Mouse (Mus musculus) limb, embryonic 14.5 days (tissue): ENCODE measurements at regions not wholly inside any gene's neighbourhood (a gene's known extent, or its start where the extent isn't known, plus 50 kb on each side); places are given as distances from the start of the nearest gene placed in this dataset.

ENCODE experiments used
- ATAC-seq: fragments of 200-750 bp; cut with Nextera tagmentation; 2 replicates; pipeline ENCODE4 v1.8.0; 2017; ENCODE audit warnings: low read depth, moderate number of reproducible peaks, moderate TSS enrichment; ENCODE audit not compliant: low FRiP score
- DNase-seq: peaks from one replicate; pipeline ENCODE4 v3.0.0-alpha.2; 2015; ENCODE audit warnings: low spot score
- H3K27ac ChIP-seq: fragments of 300-500 bp; sonication (generic); replicated peaks from 2 replicates; pipeline ENCODE4 v1.5.1; 2014; ENCODE audit warnings: low read depth, mild to moderate bottlenecking, low read length, moderate library complexity, mixed read lengths
- H3K27me3 ChIP-seq: fragments of 300-500 bp; sonication (generic); 2 replicates; pipeline ENCODE4 v1.6.1; 2014; ENCODE audit warnings: low read length, mixed read lengths; ENCODE audit not compliant: control insufficient read depth, insufficient read depth
- H3K36me3 ChIP-seq: fragments of 300-500 bp; sonication (generic); 2 replicates; pipeline ENCODE4 v1.6.1; 2014; ENCODE audit warnings: mild to moderate bottlenecking, low read length, moderate library complexity, mixed read lengths; ENCODE audit not compliant: control insufficient read depth, insufficient read depth
- H3K4me1 ChIP-seq: fragments of 300-500 bp; sonication (generic); 2 replicates; pipeline ENCODE4 v1.6.1; 2014; ENCODE audit warnings: antibody characterized with exemption, low read length, mixed read lengths; ENCODE audit not compliant: control insufficient read depth, insufficient read depth
- H3K4me2 ChIP-seq: fragments of 300-500 bp; sonication (generic); replicated peaks from 2 replicates; pipeline ENCODE4 v1.6.1; 2014; ENCODE audit warnings: low read depth, mild to moderate bottlenecking, low read length, moderate library complexity; ENCODE audit not compliant: severe bottlenecking
- H3K4me3 ChIP-seq: fragments of 300-500 bp; sonication (generic); replicated peaks from 2 replicates; pipeline ENCODE4 v1.5.1; 2014; ENCODE audit warnings: low read length
- H3K9ac ChIP-seq: fragments of 300-500 bp; sonication (generic); 2 replicates; pipeline ENCODE4 v1.6.1; 2014; ENCODE audit warnings: mild to moderate bottlenecking, low read depth, low read length, moderate library complexity; ENCODE audit not compliant: severe bottlenecking
- H3K9me3 ChIP-seq: fragments of 300-500 bp; sonication (generic); 2 replicates; pipeline ENCODE4 v1.6.1; 2016; ENCODE audit warnings: low read length; ENCODE audit not compliant: control insufficient read depth
- POLR2A ChIP-seq: fragments of 200-500 bp; IDR thresholded peaks from 2 replicates; pipeline ENCODE4 v1.8.0; 2012; ENCODE audit warnings: inconsistent platforms, mild to moderate bottlenecking, moderate library complexity, borderline replicate concordance; ENCODE audit not compliant: insufficient read depth, insufficient read length; ENCODE audit errors: extremely low read depth
- WGBS: fragments of 180-500 bp; shearing (Covaris S2); extraction: QIAGEN DNeasy Blood & Tissue Kit; methylation state at CpG from one replicate; pipeline ENCODE4 v1.1.7; 2014; 5-methylcytosine and 5-hydroxymethylcytosine counted together

DNA sequence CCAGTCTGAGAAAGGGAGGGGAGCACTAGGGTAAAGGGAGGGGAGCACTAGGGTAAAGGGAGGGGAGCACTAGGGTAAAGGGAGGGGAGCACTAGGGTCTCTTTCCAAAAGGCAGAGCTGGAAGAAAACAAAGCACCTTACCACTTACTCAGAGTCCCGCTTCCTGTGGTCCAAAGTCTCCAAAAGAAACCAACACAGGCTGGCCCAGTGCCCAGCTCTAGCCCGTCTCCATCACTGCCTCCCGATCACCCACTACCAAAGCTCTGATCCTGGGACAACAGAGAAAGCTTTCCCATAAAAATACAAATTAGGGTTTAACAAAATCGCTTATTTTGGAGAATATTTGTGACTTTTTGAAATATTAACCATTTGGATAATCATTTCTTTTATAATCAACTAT, 188.4 kb upstream of the Ppp2r2d start:
- H3K27ac ChIP-seq: no peak overlapping the region
- H3K4me3 ChIP-seq: no peak overlapping the region
- no peak overlapping the region for H3K9ac ChIP-seq
- H3K36me3 ChIP-seq: no peaks in the 10 kb centered on the region
- DNase-seq: no peak
- H3K4me2 ChIP-seq: no peak overlapping the region
- WGBS: 78% methylated on average over 4 of the region's 4 CpGs
- no peaks in the 10 kb centered on the region for H3K27me3 ChIP-seq
- H3K9me3 ChIP-seq: peaks cover 1% of the 10 kb centered on the region; the same call in 1 of the 2 replicates
- no peak for ATAC-seq
- no peak for TF ChIP-seq POLR2A
- peaks cover 12% of the 10 kb centered on the region for H3K4me1 ChIP-seq

DNA sequence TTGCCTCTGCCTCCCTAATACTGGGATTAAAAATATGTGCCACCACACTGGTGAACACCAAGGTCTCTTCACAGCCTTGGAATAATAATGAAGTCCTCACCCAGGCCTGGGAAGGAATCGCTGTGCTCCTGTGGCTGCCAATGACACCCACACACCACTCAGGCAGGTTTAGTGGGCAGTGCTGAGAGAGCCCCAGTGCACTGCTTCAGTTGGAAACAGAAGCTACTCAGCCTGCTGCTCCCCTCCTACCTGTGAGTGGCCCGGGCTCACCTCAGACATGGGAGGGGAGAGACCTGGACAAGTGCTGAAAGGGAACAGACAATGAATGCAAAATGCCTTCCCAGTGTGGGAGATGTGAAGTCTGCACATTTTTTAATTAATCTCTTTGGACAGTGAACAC, 188.8 kb upstream of the Ppp2r2d start:
- TF ChIP-seq POLR2A: no peak
- Histone ChIP-seq H3K9me3 (peaks cover 4% of the 10 kb centered on the region; the same call in 1 of the 2 replicates), H3K36me3 (no peaks in the 10 kb centered on the region), H3K4me1 (peaks cover 12% of the 10 kb centered on the region), H3K4me3 (no peak overlapping the region), H3K27me3 (no peaks in the 10 kb centered on the region), H3K27ac (no peak overlapping the region), H3K9ac (no peak overlapping the region), H3K4me2 (no peak overlapping the region)
- ATAC-seq (no peak), DNase-seq (no peak)
- 97% methylated on average over 2 of the region's 2 CpGs for WGBS

DNA sequence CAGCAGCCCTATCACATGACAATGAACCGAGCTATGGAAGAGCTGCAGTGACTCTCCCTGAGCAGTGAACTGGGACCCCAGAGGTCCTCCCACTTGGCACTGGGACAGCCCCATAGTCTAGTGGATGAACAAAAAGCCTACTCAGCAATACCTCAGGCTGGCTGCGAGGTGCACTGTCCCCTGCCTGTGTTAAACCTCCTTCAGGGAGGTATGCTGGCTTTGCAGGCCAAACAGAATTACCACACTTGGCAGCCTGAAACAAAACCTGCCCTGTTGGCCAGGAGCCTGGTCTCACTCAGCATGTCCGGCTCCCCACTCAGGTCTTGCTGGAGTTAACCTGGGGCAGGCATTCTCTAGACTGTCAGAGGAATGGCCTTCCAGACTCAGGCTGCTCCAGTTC, 189.9 kb upstream of the Ppp2r2d start:
- no peaks in the 10 kb centered on the region for H3K36me3 ChIP-seq
- ATAC-seq: peak; percentile 23; the same call in 1 of the 2 replicates
- no peak for TF ChIP-seq POLR2A

DNA sequence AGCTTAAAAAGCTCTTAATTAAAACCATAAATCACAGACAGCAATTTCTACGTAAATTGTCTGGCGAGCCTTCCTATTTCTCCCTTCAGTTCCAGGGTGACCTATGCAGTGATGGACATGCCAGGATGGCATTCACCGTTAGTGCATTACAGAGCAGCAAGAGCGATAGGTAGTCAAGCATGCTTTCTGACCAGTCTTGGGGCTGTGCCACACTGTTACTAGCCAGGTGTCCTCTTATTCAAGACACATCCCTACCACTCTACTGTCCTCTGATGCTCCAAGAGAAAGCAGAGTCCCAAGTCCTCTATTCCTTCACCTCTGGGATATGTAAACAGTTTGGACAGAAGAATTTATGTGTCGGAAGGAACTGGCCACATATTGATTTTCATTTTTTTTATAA, 194.9 kb upstream of the Ppp2r2d start:
- H3K4me1 ChIP-seq: peaks cover 5% of the 10 kb centered on the region; the same call in 1 of the 2 replicates
- H3K4me3 ChIP-seq: no peak overlapping the region
- ATAC-seq (no peak), DNase-seq (no peak)
- H3K9ac ChIP-seq: no peak overlapping the region
- no peak overlapping the region for H3K4me2 ChIP-seq
- TF ChIP-seq POLR2A: no peak
- no peaks in the 10 kb centered on the region for H3K36me3 ChIP-seq
- H3K27me3 ChIP-seq: no peaks in the 10 kb centered on the region
- 62% methylated on average over 5 of the region's 5 CpGs for WGBS
- peaks cover 4% of the 10 kb centered on the region; the same call in 1 of the 2 replicates for H3K9me3 ChIP-seq
- no peak overlapping the region for H3K27ac ChIP-seq

More for the DNA sequence above, 189.9 kb upstream of the Ppp2r2d start:
- Histone ChIP-seq H3K9me3 (peaks cover 4% of the 10 kb centered on the region; the same call in 1 of the 2 replicates), H3K27ac (0 out of 2 replicates have a peak overlapping the region, but pooled peaks have one; percentile 9), H3K27me3 (no peaks in the 10 kb centered on the region), H3K9ac (no peak overlapping the region), H3K4me3 (no peak overlapping the region), H3K4me1 (peaks cover 12% of the 10 kb centered on the region), H3K4me2 (no peak overlapping the region)
- peak; percentile 35 for DNase-seq
- WGBS: 35% methylated on average over 3 of the region's 3 CpGs

DNA sequence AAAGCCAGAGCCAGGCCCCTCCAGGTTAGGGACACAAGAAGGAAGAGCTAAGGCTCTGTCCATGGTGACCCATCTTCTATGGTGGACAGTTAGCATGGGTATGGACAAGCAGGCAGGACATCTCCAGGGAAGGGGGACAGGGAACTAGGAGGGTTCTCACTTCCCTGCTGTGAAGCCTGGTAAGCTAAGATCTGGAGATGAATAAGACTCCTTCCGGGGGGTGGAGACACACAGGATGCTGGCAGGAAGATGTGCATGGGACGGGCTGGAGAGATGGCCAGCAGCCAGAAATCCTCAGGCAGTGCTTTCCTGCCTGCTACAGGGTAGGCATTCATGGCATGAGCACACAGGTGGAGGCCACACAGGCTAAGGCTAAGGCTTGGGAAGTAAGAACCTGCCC, 198.2 kb upstream of the Ppp2r2d start:
- Histone ChIP-seq H3K4me1 (no peaks in the 10 kb centered on the region), H3K4me3 (no peak overlapping the region), H3K27me3 (no peaks in the 10 kb centered on the region), H3K4me2 (no peak overlapping the region), H3K9me3 (peaks cover 4% of the 10 kb centered on the region; the same call in 1 of the 2 replicates), H3K36me3 (no peaks in the 10 kb centered on the region), H3K27ac (no peak overlapping the region), H3K9ac (no peak overlapping the region)
- no peak for TF ChIP-seq POLR2A
- no peak for ATAC-seq
- WGBS: 75% methylated on average over 2 of the region's 2 CpGs
- DNase-seq: no peak

DNA sequence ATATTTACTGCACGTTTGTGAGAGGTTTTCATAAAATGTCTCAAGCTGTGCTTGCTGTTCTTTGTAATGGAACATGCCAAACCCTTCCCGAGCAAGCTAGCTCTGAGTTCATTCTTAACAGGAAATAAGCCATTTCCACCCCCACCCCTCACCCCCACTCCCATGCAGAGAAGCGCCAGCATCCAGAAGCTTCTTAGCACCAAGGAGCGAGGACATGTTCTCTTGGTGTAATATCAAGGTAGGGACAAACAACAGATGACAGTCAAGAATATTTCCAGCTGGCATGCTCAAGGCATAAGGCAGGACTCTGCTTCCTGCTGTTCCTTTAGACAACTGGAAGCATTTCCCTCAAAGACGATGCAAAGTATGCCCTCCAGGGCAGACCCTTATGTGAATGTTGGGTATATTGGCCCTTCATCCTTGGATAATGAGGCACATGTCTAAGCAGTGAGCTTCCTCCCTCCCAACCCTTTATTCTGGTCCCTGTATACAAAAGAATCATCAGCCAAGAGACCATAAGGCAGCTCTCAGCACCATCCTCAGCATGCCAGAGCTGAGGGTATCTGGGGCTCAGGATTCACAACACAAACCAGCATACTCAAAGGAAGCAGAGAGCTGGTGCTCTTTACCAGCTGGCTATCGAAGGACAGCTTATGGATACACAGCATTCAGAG, 205.2 kb upstream of the Ppp2r2d start:
- Histone ChIP-seq H3K9me3 (no peaks in the 10 kb centered on the region), H3K36me3 (no peaks in the 10 kb centered on the region), H3K27ac (no peak overlapping the region), H3K4me2 (no peak overlapping the region), H3K27me3 (no peaks in the 10 kb centered on the region), H3K4me3 (no peak overlapping the region), H3K9ac (no peak overlapping the region), H3K4me1 (0 out of 2 replicates have a peak, but pooled peaks cover 2% of the 10 kb centered on the region)
- DNase-seq (no peak), ATAC-seq (no peak)
- WGBS: 44% methylated on average over 6 of the region's 6 CpGs
- no peak for TF ChIP-seq POLR2A
